Mouse (Mus musculus) erythroblast, embryonic 14.5 days (primary cell): ENCODE data around the gene Tspan14. TPM values are rescaled to one million over a fixed set of nuclear protein-coding genes. Genes with fewer than 3 reads are reported as not detected.

ENCODE experiments used
- H3K27me3 ChIP-seq: 2 replicates; pipeline ENCODE4 v1.6.1; 2012; ENCODE audit warnings: inconsistent platforms; ENCODE audit not compliant: control insufficient read depth
- H3K36me3 ChIP-seq: 2 replicates; pipeline ENCODE4 v1.6.1; 2012; ENCODE audit warnings: mild to moderate bottlenecking, inconsistent platforms; ENCODE audit not compliant: control insufficient read depth
- H3K4me1 ChIP-seq: 2 replicates; pipeline ENCODE4 v1.6.1; 2012; ENCODE audit warnings: inconsistent platforms; ENCODE audit not compliant: control insufficient read depth
- H3K4me3 ChIP-seq: replicated peaks from 2 replicates; pipeline ENCODE3; 2012; ENCODE audit warnings: moderate library complexity, mild to moderate bottlenecking, inconsistent platforms
- H3K9me3 ChIP-seq: 2 replicates; pipeline ENCODE4 v1.6.1; 2012; ENCODE audit warnings: low read length, inconsistent platforms, mixed read lengths; ENCODE audit not compliant: control insufficient read depth
- GATA1 ChIP-seq: IDR thresholded peaks from 2 replicates; pipeline ENCODE4 v1.6.1; 2012; ENCODE audit warnings: low read length, inconsistent platforms, mixed read lengths
- TAL1 ChIP-seq: IDR thresholded peaks from 3 replicates; pipeline ENCODE4 v1.6.1; 2012; ENCODE audit warnings: low read length, inconsistent platforms, mixed read lengths
- polyA plus RNA-seq: library from polyadenylated mRNA; stranded (reverse); fragments of >175 nt; gene quantifications from 2 replicates; pipeline ENCODE4 v1.2.3, GENCODE M21; 2012

Gene Tspan14
- polyA plus RNA-seq, 1 experiment: 0.33 TPM

DNA sequence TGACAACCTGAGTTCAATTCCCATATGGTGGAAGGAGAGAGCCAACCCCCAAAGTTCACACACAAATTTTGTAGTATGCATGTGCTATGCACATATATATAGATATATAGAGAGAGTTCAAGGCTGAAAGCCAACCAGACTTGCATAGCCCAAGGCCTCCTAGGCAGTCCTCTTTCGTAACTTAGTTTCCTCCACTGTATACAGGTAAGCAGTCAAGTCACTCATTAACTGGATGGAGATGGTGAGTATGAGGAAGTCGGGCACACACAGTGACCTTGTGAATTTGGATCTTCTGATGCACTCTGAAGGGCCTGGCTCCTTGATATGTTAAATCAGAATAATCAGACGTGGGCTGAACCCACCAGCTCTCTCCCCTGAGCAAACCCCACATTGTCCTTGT lies 68.7 kb downstream of the Tspan14 start:
- Histone ChIP-seq H3K4me3 (no peak overlapping the region), H3K36me3 (no peaks in the 10 kb centered on the region), H3K4me1 (peaks cover 15% of the 10 kb centered on the region), H3K9me3 (no peaks in the 10 kb centered on the region), H3K27me3 (peaks cover 2% of the 10 kb centered on the region; the same call in 1 of the 2 replicates)
- no peak for TF ChIP-seq GATA1

- peaks cover 18% of the 10 kb centered on the region for H3K4me1 ChIP-seq
- H3K27me3 ChIP-seq: peaks cover 2% of the 10 kb centered on the region; the same call in 1 of the 2 replicates
- no peaks in the 10 kb centered on the region for H3K36me3 ChIP-seq
- no peaks in the 10 kb centered on the region for H3K9me3 ChIP-seq
- H3K4me3 ChIP-seq: no peak overlapping the region
- TF ChIP-seq GATA1: no peak
- no peak for TF ChIP-seq TAL1
These were observed 70.9 kb downstream of the Tspan14 start for GRCm38 (mm10) chr14:40895681-40896080.

GRCm38 (mm10) chr14:40894576-40895247 lies 71.9 kb downstream of the Tspan14 start:
- TF ChIP-seq GATA1: no peak
- TF ChIP-seq TAL1: no peak
- Histone ChIP-seq H3K4me3 (no peak overlapping the region), H3K9me3 (no peaks in the 10 kb centered on the region), H3K36me3 (no peaks in the 10 kb centered on the region), H3K27me3 (peaks cover 2% of the 10 kb centered on the region; the same call in 1 of the 2 replicates), H3K4me1 (peaks cover 18% of the 10 kb centered on the region)

- peaks cover 18% of the 10 kb centered on the region for H3K4me1 ChIP-seq
- no peak overlapping the region for H3K4me3 ChIP-seq
- TF ChIP-seq TAL1 (no peak), GATA1 (no peak)
- no peaks in the 10 kb centered on the region for H3K36me3 ChIP-seq
- peaks cover 2% of the 10 kb centered on the region; the same call in 1 of the 2 replicates for H3K27me3 ChIP-seq
- H3K9me3 ChIP-seq: no peaks in the 10 kb centered on the region
These were observed 72.7 kb downstream of the Tspan14 start for GRCm38 (mm10) chr14:40893884-40894283.

DNA sequence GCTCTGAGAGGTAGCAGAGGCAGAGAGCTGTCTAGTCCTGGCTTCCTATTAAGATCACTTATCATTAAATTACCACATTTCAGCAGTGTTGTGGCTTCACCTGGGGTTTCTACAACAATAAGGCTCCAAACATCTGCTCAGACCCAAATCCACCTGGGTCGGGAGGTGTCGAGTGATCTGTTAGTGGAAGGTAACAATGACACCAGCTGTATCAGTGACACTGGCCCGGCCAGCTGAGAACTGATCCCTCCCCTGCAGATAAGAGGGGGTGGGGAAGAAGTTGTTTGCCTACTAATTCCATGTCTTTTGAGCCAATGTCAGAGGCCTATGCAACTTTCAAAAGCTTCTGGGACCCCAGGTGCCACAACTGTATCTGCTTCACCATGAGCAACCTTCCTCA lies 73.4 kb downstream of the Tspan14 start, which contains the start of gene Sh2d4b:
Gene Sh2d4b, minus strand, starts transcription at position 71 of the 400 bp plus-strand sequence.
- TF ChIP-seq TAL1 (no peak), GATA1 (no peak)
- H3K4me1 ChIP-seq: peaks cover 18% of the 10 kb centered on the region
- H3K4me3 ChIP-seq: no peak within 1 kb of the TSS

DNA sequence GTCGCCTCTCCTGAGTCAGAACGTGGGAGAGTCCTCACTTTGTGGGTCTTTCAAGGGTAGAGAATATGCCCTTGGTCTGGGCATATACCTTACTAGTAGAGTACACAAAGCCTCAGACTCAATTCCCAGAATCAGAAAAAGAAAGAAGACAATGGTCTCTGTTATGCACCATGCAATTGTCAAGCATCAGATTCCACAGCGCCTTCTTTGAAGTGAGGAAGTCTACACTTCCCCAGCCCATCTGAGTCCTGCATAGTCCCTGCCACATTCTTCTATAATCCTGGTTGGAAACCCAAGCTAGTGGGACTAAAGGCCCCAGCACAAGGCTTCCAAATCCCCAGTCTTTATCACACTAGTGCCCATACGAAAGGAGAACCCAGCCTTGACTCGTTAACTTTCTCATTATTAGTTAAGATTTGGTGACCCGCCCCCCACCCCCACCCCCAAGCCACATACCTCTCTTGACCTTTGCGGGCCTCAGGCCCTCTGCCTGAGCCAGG lies 74.2 kb downstream of the Tspan14 start:
- Histone ChIP-seq H3K4me3 (no peak overlapping the region), H3K4me1 (peaks cover 26% of the 10 kb centered on the region), H3K36me3 (no peaks in the 10 kb centered on the region), H3K27me3 (peaks cover 2% of the 10 kb centered on the region; the same call in 1 of the 2 replicates), H3K9me3 (no peaks in the 10 kb centered on the region)
- TF ChIP-seq TAL1 (no peak), GATA1 (no peak)

More for the DNA sequence above, 73.4 kb downstream of the Tspan14 start, which contains the start of gene Sh2d4b:
- Histone ChIP-seq H3K9me3 (no peaks in the 10 kb centered on the region), H3K36me3 (no peaks in the 10 kb centered on the region), H3K27me3 (peaks cover 2% of the 10 kb centered on the region; the same call in 1 of the 2 replicates)

GRCm38 (mm10) chr14:40891506-40891905 lies 75.1 kb downstream of the Tspan14 start:
- TF ChIP-seq GATA1: no peak
- Histone ChIP-seq H3K4me3 (no peak overlapping the region), H3K4me1 (peaks cover 30% of the 10 kb centered on the region), H3K27me3 (peaks cover under 1% of the 10 kb centered on the region; the same call in 1 of the 2 replicates), H3K9me3 (no peaks in the 10 kb centered on the region), H3K36me3 (no peaks in the 10 kb centered on the region)

- TF ChIP-seq TAL1 (no peak), GATA1 (no peak)
These were observed 76.9 kb downstream of the Tspan14 start for GRCm38 (mm10) chr14:40889704-40890103.

DNA sequence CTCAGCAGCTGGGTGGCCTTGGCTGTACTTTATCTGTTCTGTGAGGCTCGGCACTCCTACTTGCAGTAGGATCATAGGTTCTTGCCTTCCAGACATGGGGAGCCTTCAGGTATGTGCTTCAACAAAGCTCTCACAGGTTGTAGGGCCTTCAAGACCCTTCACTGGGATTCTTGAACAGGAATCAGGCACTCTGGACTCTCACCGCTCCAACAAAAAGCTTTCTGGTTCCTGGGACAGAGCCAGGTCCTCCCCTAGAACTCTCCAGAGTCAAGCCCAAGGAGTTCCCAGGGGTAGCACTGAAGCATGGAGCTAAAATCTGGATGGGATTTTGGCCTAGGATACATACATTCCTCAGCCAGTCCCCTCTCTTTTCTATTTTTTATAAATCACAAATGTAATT lies 77.4 kb downstream of the Tspan14 start:
- H3K27me3 ChIP-seq: no peaks in the 10 kb centered on the region
- H3K4me1 ChIP-seq: peaks cover 33% of the 10 kb centered on the region
- no peaks in the 10 kb centered on the region for H3K9me3 ChIP-seq
- no peak overlapping the region for H3K4me3 ChIP-seq
- no peak for TF ChIP-seq TAL1
- no peak for TF ChIP-seq GATA1
- no peaks in the 10 kb centered on the region for H3K36me3 ChIP-seq

More at GRCm38 (mm10) chr14:40889704-40890103, 76.9 kb downstream of the Tspan14 start:
- H3K4me1 ChIP-seq: peaks cover 38% of the 10 kb centered on the region
- H3K36me3 ChIP-seq: no peaks in the 10 kb centered on the region
- no peaks in the 10 kb centered on the region for H3K27me3 ChIP-seq
- H3K9me3 ChIP-seq: no peaks in the 10 kb centered on the region
- no peak overlapping the region for H3K4me3 ChIP-seq
